Mouse (Mus musculus) liver, adult 2 months (tissue): ENCODE measurements around the gene Vps11. TPM values are rescaled to one million over a fixed set of nuclear protein-coding genes. Genes with fewer than 3 reads are reported as not detected.

Experiments used
- DNase-seq: peaks from one replicate; pipeline ENCODE4 v3.0.0-alpha.2; 2011; ENCODE audit warnings: low read depth, low spot score; ENCODE audit errors: extremely low read depth
- H3K27ac ChIP-seq: fragments of 200-500 bp; replicated peaks from 2 replicates; pipeline ENCODE4 v1.5.1; 2012; ENCODE audit warnings: low read depth, mild to moderate bottlenecking, control low read depth, inconsistent platforms, low read length; ENCODE audit not compliant: insufficient read depth
- H3K27me3 ChIP-seq: fragments of 200-500 bp; 2 replicates; pipeline ENCODE4 v1.6.1; 2012; ENCODE audit warnings: mild to moderate bottlenecking, moderate library complexity, low read length, inconsistent platforms; ENCODE audit not compliant: control insufficient read depth, insufficient read depth
- H3K36me3 ChIP-seq: fragments of 200-500 bp; 2 replicates; pipeline ENCODE4 v1.6.1; 2012; ENCODE audit warnings: low read length, inconsistent platforms; ENCODE audit not compliant: control insufficient read depth, insufficient read depth
- H3K4me1 ChIP-seq: fragments of 200-500 bp; 2 replicates; pipeline ENCODE4 v1.6.1; 2011; ENCODE audit warnings: low read length; ENCODE audit not compliant: control insufficient read depth, insufficient read depth
- H3K4me3 ChIP-seq: fragments of 200-500 bp; 2 replicates; pipeline ENCODE4 v1.5.1; 2011; ENCODE audit warnings: low read depth, mild to moderate bottlenecking, control low read depth, low read length, moderate library complexity; ENCODE audit not compliant: insufficient read depth
- H3K79me2 ChIP-seq: fragments of 200-500 bp; 2 replicates; pipeline ENCODE4 v1.6.1; 2012; ENCODE audit warnings: inconsistent platforms, mild to moderate bottlenecking, low read length, moderate library complexity; ENCODE audit not compliant: control insufficient read depth, insufficient read depth
- H3K9ac ChIP-seq: fragments of 200-500 bp; 2 replicates; pipeline ENCODE4 v1.6.1; 2012; ENCODE audit warnings: low read depth, mild to moderate bottlenecking, control low read depth, inconsistent platforms, low read length
- CTCF ChIP-seq: fragments of 200-500 bp; IDR thresholded peaks from 2 replicates; pipeline ENCODE4 v1.5.1; 2011; ENCODE audit warnings: low read depth, low read length, control low read depth
- POLR2A ChIP-seq: fragments of 200-500 bp; IDR thresholded peaks from 2 replicates; pipeline ENCODE4 v1.6.1; 2011; ENCODE audit warnings: low read length, control low read depth; ENCODE audit not compliant: insufficient read depth; ENCODE audit errors: extremely low read depth
- WGBS: fragments of 180-500 bp; shearing (Covaris S2); methylation state at CpG from one replicate; pipeline ENCODE4 v1.1.7; 2018; 5-methylcytosine and 5-hydroxymethylcytosine counted together
- polyA plus RNA-seq: library from polyadenylated mRNA; depleted of rRNA; stranded (reverse); fragments of >200 nt; gene quantifications from 2 replicates; pipeline ENCODE4 v1.2.3, GENCODE M21; 2012
- total RNA-seq: library from RNA; depleted of rRNA; stranded (reverse); fragments of >200 nt; gene quantifications from 2 replicates; pipeline ENCODE4 v1.2.3, GENCODE M21; 2014

Vps11 gene
- total and polyA plus RNA-seq, 2 experiments, result 14.5 to 17.0 TPM

GRCm38 (mm10) chr9:44343290-44343689 is 18.2 kb downstream of the Vps11 start:
- no peak for TF ChIP-seq POLR2A
- TF ChIP-seq CTCF, result no peak
- Histone ChIP-seq H3K36me3 (peaks cover 3% of the 10 kb centered on the region; the same call in 1 of the 2 replicates), H3K27ac (peak overlapping the region; percentile 54), H3K4me3 (peak overlapping the region; percentile 75), H3K79me2 (peaks cover 14% of the 10 kb centered on the region; the same call in 1 of the 2 replicates), H3K9ac (peak overlapping the region; percentile 73), H3K4me1 (peaks cover 19% of the 10 kb centered on the region), H3K27me3 (no peaks in the 10 kb centered on the region)
- peak; percentile 36 for DNase-seq
- 2% methylated on average over 6 of the region's 6 CpGs for WGBS

DNA sequence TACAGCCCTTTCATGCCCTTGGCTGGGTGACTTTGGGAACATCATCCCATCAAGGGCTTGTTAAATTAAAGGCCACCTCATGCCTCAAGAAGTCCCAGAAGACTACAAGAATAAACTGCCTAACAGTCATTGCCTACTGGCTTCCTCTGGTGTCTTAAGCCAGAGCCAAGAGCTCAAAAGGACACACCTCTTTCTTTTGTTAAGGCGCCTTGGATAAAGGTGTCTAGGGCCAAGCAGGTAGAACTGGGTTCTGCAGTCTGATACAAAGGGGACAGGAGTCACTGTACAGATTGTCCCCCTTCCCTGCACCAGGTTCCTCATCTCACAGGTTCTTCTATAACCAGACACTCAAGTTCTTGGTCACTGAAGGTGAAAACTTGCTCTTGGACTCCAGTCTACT is 18.9 kb downstream of the Vps11 start:
- Histone ChIP-seq H3K27me3 (no peaks in the 10 kb centered on the region), H3K36me3 (0 out of 2 replicates have a peak, but pooled peaks cover 3% of the 10 kb centered on the region), H3K4me1 (peaks cover 14% of the 10 kb centered on the region), H3K79me2 (peaks cover 14% of the 10 kb centered on the region; the same call in 1 of the 2 replicates), H3K9ac (no peak overlapping the region; the same call in 1 of the 2 replicates), H3K4me3 (no peak overlapping the region), H3K27ac (no peak overlapping the region)
- TF ChIP-seq CTCF (no peak), POLR2A (no peak)
- WGBS, result 93% methylated on average over 1 of the region's 1 CpGs
- no peak for DNase-seq

- no peak overlapping the region for H3K9ac ChIP-seq
- no peak for TF ChIP-seq POLR2A
- TF ChIP-seq CTCF, result no peak
- peaks cover 14% of the 10 kb centered on the region; the same call in 1 of the 2 replicates for H3K79me2 ChIP-seq
- no peak overlapping the region for H3K27ac ChIP-seq
- WGBS, result 82% methylated on average over 3 of the region's 3 CpGs
- H3K27me3 ChIP-seq, result no peaks in the 10 kb centered on the region
- no peak for DNase-seq
- H3K4me1 ChIP-seq, result peaks cover 10% of the 10 kb centered on the region
- H3K36me3 ChIP-seq, result 0 out of 2 replicates have a peak, but pooled peaks cover 3% of the 10 kb centered on the region
- no peak overlapping the region for H3K4me3 ChIP-seq
Measured at GRCm38 (mm10) chr9:44342173-44342572, 19.3 kb downstream of the Vps11 start.

DNA sequence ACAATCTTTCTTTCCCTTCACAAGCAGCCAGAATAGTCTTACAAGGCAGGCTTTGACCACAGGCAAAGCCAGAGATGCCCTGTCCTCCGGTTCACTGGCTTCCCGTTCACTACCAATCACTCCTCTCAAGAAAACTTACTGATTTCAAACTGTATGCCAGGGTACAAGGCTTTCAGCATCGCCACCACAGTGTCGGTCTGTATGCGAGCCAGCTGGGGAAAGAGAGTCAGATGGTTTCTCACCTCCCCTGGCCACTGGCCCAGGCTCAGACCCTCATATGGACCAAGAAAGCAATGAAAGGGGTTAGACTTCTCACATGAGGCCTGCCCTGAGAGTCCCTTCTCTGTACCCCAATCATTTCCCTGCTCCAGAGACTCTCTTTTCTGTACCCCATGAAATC is 20.0 kb downstream of the Vps11 start:
- Histone ChIP-seq H3K4me3 (no peak overlapping the region), H3K36me3 (0 out of 2 replicates have a peak, but pooled peaks cover 3% of the 10 kb centered on the region), H3K9ac (no peak overlapping the region), H3K27me3 (no peaks in the 10 kb centered on the region), H3K27ac (no peak overlapping the region), H3K4me1 (peaks cover 13% of the 10 kb centered on the region), H3K79me2 (peaks cover 14% of the 10 kb centered on the region; the same call in 1 of the 2 replicates)
- no peak for DNase-seq
- WGBS, result 97% methylated on average over 5 of the region's 5 CpGs
- TF ChIP-seq CTCF (no peak), POLR2A (no peak)

GRCm38 (mm10) chr9:44338574-44338973 is 22.9 kb downstream of the Vps11 start:
- 0 out of 2 replicates have a peak, but pooled peaks cover 3% of the 10 kb centered on the region for H3K36me3 ChIP-seq
- WGBS, result 88% methylated on average over 5 of the region's 5 CpGs
- no peak overlapping the region for H3K4me3 ChIP-seq
- no peak for TF ChIP-seq POLR2A
- TF ChIP-seq CTCF, result no peak
- H3K4me1 ChIP-seq, result peaks cover 16% of the 10 kb centered on the region
- no peak for DNase-seq
- H3K27ac ChIP-seq, result no peak overlapping the region
- peaks cover 14% of the 10 kb centered on the region; the same call in 1 of the 2 replicates for H3K79me2 ChIP-seq
- H3K27me3 ChIP-seq, result no peaks in the 10 kb centered on the region
- H3K9ac ChIP-seq, result no peak overlapping the region

DNA sequence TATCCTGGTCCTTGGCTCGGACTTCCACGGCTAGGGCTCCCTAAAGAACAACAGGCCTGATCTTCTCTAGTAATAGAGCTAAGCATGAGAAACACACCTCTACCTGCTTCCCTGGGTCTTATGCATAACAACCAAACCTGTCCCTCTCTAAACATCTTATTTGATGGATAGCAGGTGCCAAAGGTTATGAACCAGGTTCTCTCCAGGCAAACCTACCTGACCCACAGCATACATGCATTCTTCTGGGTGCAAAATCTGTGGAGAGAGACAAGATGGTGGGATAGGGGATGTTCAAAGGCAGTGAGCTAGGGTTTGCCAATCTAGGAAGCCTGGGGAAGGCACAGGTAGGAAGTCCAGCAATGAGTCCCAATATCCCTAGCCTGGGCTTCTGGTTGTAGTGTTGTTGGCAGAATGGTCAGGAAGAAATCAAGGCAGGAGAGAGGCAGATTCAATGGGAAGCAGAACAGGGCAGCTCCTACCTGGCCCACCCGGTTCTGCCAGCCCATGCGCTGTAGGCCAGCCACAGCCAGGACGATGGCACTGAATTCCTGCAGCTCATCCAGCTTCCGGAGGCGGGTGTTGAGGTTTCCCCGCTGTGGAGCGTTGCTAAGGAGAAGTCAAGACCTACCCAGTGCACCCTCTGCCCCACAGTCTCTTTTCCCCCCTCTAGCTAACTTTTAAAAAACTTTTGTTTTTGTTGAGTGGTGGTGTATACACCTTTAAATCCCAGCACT is 23.9 kb downstream of the Vps11 start:
- H3K79me2 ChIP-seq, result peaks cover 9% of the 10 kb centered on the region; the same call in 1 of the 2 replicates
- peaks cover 10% of the 10 kb centered on the region for H3K4me1 ChIP-seq
- peaks cover 13% of the 10 kb centered on the region; the same call in 1 of the 2 replicates for H3K36me3 ChIP-seq
- H3K27ac ChIP-seq, result no peak overlapping the region
- H3K9ac ChIP-seq, result no peak overlapping the region
- H3K27me3 ChIP-seq, result no peaks in the 10 kb centered on the region
- DNase-seq, result no peak
- TF ChIP-seq CTCF (no peak), POLR2A (no peak)
- 91% methylated on average over 9 of the region's 9 CpGs for WGBS
- H3K4me3 ChIP-seq, result no peak overlapping the region
